Mouse (Mus musculus) ES-CJ7 (cell line): ENCODE results near the gene Dhx16.
A peak's percentile ranks its signal among the peaks of the same experiment; 100 is the strongest.

ENCODE experiments used
- DNase-seq: peaks from one replicate; pipeline ENCODE4 v3.0.0; 2011; ENCODE audit warnings: low read depth, low spot score

Gene Dhx16

GRCm38 (mm10) chr17:35859835-35860234, 19.8 kb upstream of the Dhx16 start:
- no peak for DNase-seq

- no peak for DNase-seq
These were observed 18.8 kb upstream of the Dhx16 start for GRCm38 (mm10) chr17:35860831-35861197.

- DNase-seq = peak; percentile 91
These were observed 18.3 kb upstream of the Dhx16 start, which contains the start of gene Nrm for GRCm38 (mm10) chr17:35861198-35861857. TSS of gene Nrm (plus strand) at chr17:35861318.

- DNase-seq = peak; percentile 61
These were observed 14.7 kb upstream of the Dhx16 start for GRCm38 (mm10) chr17:35864832-35865353.

- DNase-seq = peak; percentile 75
These were observed 13.9 kb upstream of the Dhx16 start, which contains the start of gene Ppp1r18 for GRCm38 (mm10) chr17:35865481-35866280. TSS of gene Ppp1r18 (plus strand) at chr17:35865593.

GRCm38 (mm10) chr17:35866281-35866831, 13.3 kb upstream of the Dhx16 start:
- no peak for DNase-seq

GRCm38 (mm10) chr17:35866911-35867890, 12.4 kb upstream of the Dhx16 start:
- peak; percentile 61 for DNase-seq

- DNase-seq = no peak
These were observed 11.3 kb upstream of the Dhx16 start for GRCm38 (mm10) chr17:35868165-35868820.

GRCm38 (mm10) chr17:35868961-35869345, 10.7 kb upstream of the Dhx16 start:
- DNase-seq = no peak

- DNase-seq = peak; percentile 95
These were observed 10.1 kb upstream of the Dhx16 start for GRCm38 (mm10) chr17:35869346-35870067.

- DNase-seq = peak; percentile 86
These were observed 9.3 kb upstream of the Dhx16 start for GRCm38 (mm10) chr17:35870151-35870883.

GRCm38 (mm10) chr17:35870884-35871696, 8.5 kb upstream of the Dhx16 start:
- peak; percentile 81 for DNase-seq

- peak; percentile 82 for DNase-seq
These were observed 5.7 kb upstream of the Dhx16 start for GRCm38 (mm10) chr17:35873774-35874519.

GRCm38 (mm10) chr17:35874721-35875120, 4.9 kb upstream of the Dhx16 start:
- no peak for DNase-seq

GRCm38 (mm10) chr17:35882924-35883323, 3.3 kb downstream of the Dhx16 start:
- DNase-seq = no peak

GRCm38 (mm10) chr17:35883777-35884176, 4.2 kb downstream of the Dhx16 start:
- no peak for DNase-seq

GRCm38 (mm10) chr17:35887725-35888124, 8.1 kb downstream of the Dhx16 start:
- peak; percentile 84 for DNase-seq
